Mouse (Mus musculus): ENCODE measurements around the gene Ss18l1. TPM values are rescaled to one million over a fixed set of nuclear protein-coding genes. Genes with fewer than 3 reads are reported as not detected.

Gene Ss18l1
- total RNA-seq (2021), result 1 to 10 TPM; 1.2 to 2.1 TPM
- long read RNA-seq, experiment 1, full-length matches to known transcripts, result 1 of 5 reads
- long read RNA-seq, experiment 1, partial matches to known transcripts, result 0 of 5 reads
- long read RNA-seq, experiment 1, other reads (novel, unspliced or antisense), result 4 of 5 reads
- long read RNA-seq, experiment 2, full-length matches to known transcripts, result 1 of 11 reads
- long read RNA-seq, experiment 2, partial matches to known transcripts, result 0 of 11 reads
- long read RNA-seq, experiment 2, other reads (novel, unspliced or antisense), result 10 of 11 reads

DNA sequence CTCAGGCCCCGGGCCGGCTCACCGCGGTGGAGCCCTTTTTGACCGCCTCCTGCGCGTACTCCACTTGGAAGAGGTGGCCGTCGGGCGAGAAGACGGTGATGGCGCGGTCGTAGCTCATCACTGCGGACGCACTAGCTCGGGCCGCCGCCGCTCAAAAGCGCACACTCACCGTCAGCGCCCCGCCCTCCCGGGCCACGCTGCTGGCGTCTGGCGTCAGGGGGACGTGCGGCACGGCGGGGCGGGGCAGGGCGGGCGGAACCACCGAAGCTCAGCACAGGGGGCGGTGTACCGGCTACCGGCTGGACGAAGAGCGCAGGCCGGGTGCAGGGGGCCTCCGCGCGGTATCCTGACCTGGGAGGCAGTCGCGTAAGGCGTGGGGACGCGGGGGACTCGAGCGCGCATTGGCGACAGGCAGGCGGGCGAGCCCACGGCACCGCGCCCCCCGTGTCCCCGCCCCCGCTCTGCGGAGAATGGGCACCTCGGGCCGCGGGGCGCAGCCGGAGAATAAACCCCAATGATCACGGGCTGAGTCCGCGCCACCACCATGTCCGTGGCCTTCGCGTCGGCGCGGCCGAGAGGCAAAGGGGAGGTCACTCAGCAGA is at the start of gene Ss18l1, which contains the start of gene Psma7:
Gene Ss18l1, plus strand, starts transcription at position 254 of the 602 bp plus-strand sequence.
Gene Psma7, minus strand, starts transcription at position 178 of the 602 bp plus-strand sequence.
- peak; percentile 83 to 86 for DNase-seq
- intact Hi-C loops (cut with DNase I), result loop anchor here (5.0 kb wide), 1 partner anchor 65 kb away; the partner anchor contains the start of gene Taf4

DNA sequence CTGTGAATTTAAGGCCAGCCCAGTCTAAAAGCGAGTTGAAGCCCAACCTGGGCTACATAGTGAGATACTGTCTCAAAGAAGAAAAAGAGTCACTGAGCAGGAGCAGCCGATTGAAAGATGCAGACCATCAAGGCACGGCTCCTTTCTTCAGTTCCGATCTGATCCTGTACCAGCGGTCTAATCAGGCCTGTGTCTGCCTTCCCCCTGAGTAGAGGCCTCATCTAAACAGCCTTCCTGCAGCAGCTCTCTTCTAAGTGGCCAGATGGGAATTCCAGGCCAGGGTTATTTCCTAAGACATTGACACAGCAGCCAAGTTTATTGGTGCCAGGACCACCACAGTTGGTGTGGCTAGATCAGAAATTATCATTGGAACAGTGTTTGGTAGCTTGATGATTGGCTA is 49.2 kb upstream of the Ss18l1 start:
- DNase-seq, result no peak

DNA sequence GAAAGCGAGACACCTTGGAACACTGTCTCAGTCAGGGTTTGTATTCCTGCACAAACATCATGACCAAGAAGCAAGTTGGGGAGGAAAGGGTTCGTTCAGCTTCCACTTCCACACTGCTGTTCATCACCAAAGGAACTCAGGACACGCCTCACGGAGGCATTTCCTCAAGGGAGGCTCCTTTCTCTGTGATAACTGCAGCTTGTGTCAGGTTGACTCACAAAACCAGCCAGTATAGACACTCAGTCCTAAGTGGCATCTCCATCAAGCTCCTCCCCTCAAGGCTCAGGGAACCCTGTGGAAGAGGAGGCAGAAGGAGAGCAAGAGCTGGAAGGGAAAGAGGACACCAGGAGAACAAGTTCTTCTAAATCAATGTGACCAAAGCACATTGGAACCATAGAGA is 43.9 kb upstream of the Ss18l1 start:
- intact Hi-C loops (cut with DNase I), result no loop called here
- DNase-seq, result no peak

More for the DNA sequence above, 49.2 kb upstream of the Ss18l1 start:
- intact Hi-C loops (cut with DNase I), result no loop called here

DNA sequence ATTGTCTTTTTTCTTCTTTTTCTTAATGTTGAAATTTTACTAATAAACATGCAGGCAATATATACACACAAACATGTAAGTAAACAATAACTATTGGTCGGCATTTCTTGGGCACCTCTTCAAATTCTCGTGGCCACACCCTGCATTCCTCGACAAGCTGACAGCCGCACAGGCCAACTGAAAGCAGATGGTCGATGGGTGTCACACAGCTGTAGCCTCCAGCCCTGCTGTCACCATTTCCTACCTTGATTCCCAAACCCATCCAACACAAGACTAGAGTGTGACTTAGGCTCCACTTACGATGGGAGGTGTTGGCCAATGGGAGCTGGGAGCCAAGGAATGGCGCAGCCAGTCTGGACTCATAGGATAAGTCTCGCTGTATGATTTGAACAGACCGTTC is 40.7 kb upstream of the Ss18l1 start:
- DNase-seq, result no peak
- intact Hi-C loops (cut with DNase I), result no loop called here

DNA sequence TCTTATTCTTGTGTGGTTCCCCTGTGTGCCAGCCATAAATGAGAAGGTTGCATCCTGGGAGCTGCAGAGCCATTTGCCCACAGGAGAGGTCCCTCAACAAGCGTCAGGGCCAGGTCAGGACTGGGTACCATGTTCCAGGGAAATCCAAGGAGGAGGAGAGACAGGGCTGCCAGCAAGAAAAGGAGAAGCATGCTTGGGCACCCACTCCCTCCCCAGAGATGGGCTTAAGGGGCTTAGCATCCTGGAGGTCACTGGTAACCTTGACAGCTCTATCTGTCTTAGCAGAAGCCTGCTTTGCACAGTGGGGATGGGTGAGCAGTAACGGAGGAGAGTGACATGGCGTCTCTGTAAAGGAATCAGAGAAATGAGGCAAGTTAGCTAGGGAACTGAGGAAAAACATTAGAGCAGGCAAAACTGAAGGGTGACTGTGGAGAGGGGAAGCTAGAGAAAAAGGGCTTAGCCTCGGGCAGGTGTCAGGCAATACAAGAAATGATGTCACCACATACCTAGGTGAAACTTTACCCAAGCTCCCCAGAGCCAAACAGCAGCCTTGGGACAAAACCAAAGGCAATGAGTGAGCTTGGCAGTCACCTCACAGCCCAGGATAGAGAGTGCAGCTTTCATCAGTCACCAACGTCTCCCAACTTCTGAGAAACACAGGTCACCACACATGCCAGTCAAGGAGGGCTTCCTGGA is 36.5 kb upstream of the Ss18l1 start:
- DNase-seq, result no peak
- intact Hi-C loops (cut with DNase I), result no loop called here

DNA sequence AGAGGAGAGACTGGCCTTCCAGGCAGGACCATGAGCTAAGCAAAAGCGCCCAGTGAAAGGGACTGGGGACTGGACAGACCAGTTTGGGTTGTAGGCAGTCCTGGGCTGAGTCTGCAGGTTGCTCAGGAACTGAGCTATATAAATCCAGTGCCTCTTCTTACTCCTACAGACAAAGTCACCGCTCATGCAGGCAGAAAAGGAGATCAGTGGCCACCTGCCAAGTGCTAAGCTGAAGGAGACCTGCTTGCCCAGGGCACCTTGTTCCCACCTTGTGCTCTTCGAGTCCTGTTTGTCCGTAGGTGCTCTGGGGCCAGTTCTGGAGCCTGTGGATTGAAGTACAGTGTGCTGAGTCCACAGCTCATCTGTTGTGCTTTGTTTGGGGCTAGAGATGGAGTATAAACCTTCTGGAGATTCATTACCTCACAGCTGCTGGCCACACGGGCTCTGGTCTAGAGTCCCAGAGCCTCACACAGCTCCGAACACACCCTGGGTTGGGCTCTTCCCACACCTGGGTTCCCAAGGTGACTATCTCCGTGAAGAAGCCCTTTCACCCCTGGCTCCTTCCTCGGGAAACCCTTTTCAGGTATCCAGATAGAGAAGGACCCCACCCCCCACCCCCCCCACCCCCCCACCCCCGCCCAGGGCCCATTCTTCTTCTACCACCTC is 35.8 kb upstream of the Ss18l1 start:
- intact Hi-C loops (cut with DNase I), result no loop called here
- no peak for DNase-seq

DNA sequence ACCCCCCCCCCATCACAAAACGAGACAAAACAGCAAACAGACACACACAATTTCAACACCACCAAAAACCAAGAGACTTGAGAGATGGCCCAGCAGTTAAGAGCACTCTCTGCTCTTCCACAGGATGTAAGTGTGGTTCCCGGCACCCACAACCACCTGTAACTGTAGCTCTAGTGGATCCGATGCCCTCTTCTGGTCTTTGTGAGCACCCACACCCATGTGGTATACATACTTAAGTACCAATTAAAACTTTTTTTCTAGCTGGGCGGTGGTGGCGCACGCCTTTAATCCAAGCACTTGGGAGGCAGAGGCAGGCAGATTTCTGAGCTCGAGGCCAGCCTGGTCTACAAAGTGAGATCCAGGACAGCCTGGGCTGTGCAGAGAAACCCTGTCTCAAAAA is 31.6 kb upstream of the Ss18l1 start:
- intact Hi-C loops (cut with DNase I), result no loop called here

DNA sequence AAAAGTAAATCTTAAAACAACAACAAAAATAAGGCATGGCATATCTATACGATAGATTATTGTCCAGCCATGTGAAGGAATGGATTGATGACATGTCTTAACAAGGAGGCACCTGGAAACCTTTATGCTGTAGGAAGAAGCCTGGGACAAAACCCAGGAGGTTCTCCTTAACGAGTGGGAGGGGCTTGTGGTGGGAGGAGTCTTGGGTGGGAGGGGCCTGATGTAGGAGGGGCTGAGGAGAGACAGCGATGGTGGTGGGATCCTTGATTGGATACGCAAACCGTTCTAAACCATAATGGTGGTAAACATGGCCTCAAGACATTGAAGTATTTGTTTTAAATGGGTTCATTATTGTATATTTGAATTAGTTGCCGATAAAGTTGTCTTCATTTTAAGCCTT is 30.9 kb upstream of the Ss18l1 start:
- intact Hi-C loops (cut with DNase I), result no loop called here
- no peak for DNase-seq

More for the DNA sequence above, 31.6 kb upstream of the Ss18l1 start:
- no peak for DNase-seq

DNA sequence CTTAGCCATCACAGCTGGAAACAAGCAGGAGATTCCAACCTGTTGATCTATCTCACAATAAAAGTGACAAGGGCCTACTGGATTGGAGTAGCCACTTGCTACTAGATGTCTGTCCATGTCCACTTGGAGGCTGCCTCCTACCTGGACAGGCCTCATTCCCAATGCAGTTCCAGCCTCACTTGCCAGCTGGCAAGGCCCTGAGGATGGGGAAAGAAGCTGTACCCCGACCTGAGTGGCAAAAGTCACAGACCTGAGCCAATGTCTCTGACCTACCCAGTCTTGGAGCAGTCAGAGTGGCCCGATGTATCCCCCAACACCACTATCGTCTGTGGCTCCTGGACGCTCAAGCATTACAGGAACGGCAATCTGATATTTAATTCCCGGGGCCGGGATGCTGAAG is 28.6 kb upstream of the Ss18l1 start:
- no peak for DNase-seq
- intact Hi-C loops (cut with DNase I), result no loop called here

DNA sequence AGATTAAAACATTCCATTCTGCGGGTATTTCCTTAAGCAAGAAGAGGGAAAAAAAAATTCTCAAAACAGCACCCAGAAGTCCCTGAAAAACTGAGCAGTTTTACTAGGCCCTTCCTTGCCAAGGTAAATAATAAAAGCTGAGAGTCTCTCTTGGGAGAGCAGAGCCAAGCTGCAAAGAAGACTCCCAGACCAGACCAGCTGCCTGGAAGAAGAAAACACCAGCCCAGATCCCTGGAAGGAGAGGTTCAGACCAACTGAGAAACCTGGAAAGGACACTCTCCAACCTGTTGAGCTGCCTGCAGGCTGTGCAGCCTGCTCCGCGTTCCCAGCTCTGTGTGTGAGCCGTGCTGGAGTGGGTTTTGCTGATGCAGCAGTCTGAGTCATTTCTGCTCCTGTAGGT is 24.7 kb upstream of the Ss18l1 start:
- no peak for DNase-seq
- intact Hi-C loops (cut with DNase I), result no loop called here

DNA sequence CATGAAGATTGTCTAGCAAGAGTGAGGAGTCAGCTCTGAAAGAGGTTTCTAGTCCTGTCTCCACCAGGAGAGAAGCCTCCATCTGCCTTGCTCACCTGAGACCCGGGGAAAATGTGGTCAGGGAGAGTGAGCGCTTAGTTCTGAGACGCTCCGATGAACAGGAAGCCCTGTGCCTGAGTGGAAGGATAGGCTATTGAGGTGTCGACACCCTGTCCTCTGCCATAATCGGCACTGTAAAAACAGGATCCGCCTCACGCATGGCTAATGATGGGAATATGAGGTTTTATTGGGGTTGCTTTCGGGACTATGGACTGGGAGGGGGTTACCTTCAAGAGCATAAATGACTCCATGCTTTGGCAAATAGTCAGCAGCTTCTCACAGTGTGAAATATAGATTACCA is 23.7 kb upstream of the Ss18l1 start:
- no peak for DNase-seq
- intact Hi-C loops (cut with DNase I), result no loop called here

DNA sequence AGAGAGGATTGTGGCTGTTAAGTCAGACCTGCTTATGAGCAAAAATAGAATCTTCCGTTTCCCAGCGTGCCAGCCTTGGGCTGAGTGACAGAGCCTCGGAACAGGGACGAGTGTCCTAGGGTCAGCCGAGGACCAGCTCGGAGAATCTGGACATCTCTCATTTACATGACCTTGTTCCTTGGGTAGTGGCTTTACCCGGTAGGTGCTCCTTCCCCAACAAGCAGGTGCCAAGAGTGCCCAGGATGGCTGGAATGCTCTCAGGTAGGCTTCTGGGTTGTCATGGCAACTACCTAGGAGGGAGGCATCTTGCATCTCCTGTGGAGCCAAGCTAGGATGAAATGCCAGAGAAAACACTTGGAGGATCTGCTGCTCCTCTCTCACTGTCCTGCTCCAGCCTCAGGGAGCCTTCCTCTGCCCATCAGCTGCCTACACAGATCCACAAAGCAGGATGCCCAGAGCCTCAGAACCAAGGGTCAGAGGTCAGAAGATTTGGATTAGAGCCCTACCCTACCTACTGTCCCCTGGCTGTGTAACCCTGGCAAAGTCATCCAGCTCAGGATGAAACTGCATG is 22.1 kb upstream of the Ss18l1 start:
- intact Hi-C loops (cut with DNase I), result no loop called here
- no peak for DNase-seq

DNA sequence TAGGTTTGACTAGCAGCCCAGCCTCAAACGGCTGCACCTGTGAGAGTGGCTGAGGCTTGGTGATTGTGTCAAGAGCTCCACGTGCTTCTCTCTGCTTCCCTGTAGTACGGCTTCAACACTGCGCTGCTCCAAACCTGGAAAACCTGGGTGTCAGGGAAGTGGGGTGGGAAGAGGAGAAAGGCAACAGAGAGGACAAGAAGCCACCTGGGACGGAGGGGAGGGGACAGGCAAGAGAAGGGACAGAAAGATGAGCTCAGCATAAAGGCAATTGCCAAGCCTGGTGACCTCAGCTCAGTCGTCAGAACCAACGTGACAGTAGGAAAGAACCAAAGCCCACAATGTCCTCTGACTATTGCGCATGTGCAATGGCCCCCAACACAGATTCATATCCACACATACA is 21.4 kb upstream of the Ss18l1 start:
- DNase-seq, result no peak
- intact Hi-C loops (cut with DNase I), result no loop called here

DNA sequence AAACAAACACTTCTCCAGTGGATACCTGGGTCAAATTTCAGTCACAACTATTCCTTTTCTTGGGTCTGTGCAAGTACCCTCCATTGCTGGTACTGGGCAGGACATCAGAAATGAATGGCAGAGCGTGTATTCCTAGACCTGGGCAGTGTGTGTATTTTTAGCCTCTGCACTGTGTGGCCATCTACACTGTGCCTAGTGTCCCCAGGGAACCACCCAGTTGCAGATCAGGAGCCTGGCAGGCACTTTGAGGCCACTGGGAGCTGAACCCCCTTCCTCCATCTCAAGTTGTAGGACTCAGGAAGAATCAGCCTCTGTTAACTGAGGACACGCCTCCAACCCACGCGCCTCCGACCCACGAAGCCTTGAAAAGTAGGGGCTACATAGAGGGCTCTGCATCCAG is 19.6 kb upstream of the Ss18l1 start:
- DNase-seq, result no peak
- intact Hi-C loops (cut with DNase I), result no loop called here

DNA sequence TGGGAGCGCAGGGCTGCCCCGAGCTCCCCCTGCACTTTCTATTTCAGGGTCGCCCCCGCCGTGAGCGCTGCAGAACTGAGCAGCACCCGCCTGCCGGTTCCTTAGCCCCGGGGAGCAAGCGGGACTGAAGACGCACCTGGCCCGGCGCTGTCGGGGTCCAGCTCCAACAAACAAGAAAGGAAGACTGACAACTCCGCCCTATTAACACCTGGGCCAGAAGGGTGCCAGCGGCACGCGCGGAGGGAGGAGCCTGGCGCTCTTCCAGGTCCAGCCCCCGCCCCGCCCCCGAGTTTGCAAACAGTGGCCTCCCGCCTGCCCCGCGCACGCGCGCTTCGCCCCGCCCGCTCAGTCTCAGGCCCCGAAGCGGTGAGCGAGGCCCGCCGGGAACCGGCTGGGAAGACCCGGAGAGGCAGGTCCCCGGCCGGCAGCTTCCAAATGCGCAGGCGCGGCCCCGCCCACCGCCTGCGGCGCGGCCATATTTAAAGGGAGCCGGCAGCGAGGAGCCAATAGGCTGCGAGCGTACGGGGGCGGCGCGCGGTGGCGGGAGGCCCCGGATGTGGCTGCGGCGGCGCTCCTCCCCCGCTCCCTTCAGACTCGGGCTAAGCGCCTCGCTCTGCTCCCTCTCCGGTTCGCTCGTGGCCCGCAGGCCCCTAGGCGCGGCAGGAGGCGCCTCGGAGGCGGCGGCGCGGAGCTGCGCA is 17.8 kb upstream of the Ss18l1 start, which contains the start of gene Lsm14b:
Gene Lsm14b, plus strand, starts transcription at position 587 of the 698 bp plus-strand sequence.
- DNase-seq, result peak; percentile 98
- intact Hi-C loops (cut with DNase I), result loop anchor here (2.0 kb wide), 1 partner anchor 48 kb away; the partner anchor contains the start of gene Taf4

DNA sequence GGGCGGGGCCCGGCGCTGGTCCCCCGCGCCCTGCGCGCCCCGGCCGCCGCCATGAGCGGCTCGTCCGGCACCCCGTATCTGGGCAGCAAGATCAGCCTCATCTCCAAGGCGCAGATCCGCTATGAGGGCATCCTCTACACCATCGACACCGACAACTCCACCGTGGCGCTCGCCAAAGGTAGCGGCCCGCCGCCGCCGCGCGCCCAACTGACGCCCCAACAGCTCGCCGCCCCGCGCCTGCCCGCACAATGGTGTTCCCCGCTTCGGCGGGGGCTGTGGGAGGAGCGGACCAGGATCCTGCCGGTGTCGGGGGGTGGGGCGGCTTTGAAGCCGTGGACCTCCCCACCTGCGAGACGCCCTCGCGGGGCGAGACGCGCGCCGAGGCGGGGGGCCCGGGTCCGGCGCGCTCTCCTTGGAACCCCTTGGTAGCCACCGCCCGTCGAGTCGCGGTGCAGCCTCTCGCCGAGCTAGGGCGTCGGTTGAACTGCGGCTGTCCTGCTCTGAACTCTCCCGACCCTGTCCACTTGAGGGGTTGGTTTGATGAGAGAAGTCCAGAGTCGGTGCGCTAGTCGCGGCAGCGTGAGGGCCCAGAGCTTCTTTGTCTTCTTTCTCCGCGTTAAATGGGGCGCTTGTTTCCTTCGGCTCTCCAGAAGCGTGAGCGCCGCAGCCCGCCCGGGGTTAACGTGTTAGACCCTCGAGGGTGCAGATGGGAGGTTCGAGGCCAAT is 17.0 kb upstream of the Ss18l1 start:
- DNase-seq, result peak in 1 of 2 experiments; percentile 23

DNA sequence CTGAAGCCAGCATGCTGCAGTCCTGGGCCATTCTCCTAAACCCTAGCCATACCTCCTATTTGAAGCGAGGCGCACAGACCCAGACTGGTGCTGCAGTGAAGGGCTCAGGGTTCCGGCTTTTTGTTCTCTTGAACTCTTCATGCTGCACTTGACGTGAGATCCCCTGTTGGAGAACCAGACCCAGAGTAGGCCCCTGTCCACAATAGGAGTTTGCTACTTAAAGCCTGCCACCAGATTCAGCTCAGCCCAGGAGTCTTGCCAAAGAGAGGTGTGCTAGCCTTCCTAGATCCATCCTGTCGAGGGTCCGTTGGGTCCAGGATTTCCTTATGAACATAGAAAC is 16.5 kb upstream of the Ss18l1 start:
- intact Hi-C loops (cut with DNase I), result loop anchor here (2.0 kb wide), 1 partner anchor 49 kb away; the partner anchor contains the start of gene Taf4
- DNase-seq, result no peak

More for the DNA sequence above, 17.0 kb upstream of the Ss18l1 start:
- intact Hi-C loops (cut with DNase I), result loop anchor here (2.0 kb wide), 1 partner anchor 48 kb away; the partner anchor contains the start of gene Taf4

DNA sequence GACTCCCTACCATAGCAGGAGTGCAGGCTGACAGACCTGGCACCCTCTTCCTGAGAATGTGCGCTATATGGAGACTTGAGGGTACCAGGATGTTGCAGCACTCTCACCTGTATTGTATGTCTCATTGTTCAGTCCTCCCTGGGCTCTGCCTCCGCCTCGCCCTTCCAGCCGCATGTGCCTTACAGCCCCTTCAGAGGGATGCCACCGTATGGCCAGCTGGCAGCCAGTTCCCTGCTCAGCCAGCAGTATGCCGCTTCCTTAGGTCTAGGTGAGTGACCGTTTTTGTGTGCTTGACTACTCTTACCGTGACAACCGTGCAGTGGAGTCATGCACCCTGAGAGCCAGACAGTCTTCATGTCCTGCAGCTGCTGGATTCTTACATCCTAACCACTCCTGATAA is 14.5 kb upstream of the Ss18l1 start:
- no peak for DNase-seq
- intact Hi-C loops (cut with DNase I), result no loop called here

DNA sequence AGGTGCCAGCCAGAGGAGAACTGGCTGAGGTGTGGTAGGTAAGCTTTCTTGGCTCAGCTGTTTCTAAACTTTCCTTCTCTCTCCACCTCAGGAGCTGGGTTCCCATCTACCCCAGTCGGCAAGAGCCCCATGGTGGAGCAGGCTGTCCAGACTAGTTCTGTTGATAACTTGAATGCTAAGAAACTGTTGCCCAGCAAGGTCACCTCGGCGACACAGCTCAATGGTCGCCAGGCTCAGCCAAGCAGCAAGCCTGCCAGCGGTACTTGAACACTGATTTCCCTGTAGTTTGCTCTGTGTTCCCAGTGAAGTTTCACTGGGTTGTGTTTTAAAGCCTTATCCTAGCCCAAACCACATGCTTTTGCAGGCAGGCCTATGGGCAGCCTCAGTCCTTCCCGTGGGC is 11.0 kb upstream of the Ss18l1 start:
- no peak for DNase-seq
- intact Hi-C loops (cut with DNase I), result no loop called here
